Comparison of ENCODE assay signal across 8 mouse cellular contexts in genomic region chr6:124916695-124917517, GRCm38 (mm10). TPM values are rescaled to one million over a fixed set of nuclear protein-coding genes. Genes with fewer than 3 reads are reported as not detected.
DNase-seq lines count a peak whose midpoint lies in the region; ATAC-seq and TF ChIP-seq lines count a peak whose summit lies in the region.

No protein-coding gene starts in this region.

- H3K4me3 ChIP-seq in MEL (ENCODE audit: control insufficient read depth in 1 of 2, insufficient read depth in 1 of 2, low read depth in 2 of 2, low read length in 2 of 2): peak overlapping the region; percentile 80 to 95
- H3K4me3 ChIP-seq in forebrain, postnatal 0 days (ENCODE audit: low read depth, low read length): peak overlapping the region; percentile 100
- H3K4me3 ChIP-seq in lung, embryonic 15.5 days: peak overlapping the region; percentile 95
- peak overlapping the region; percentile 98 for H3K4me3 ChIP-seq in olfactory bulb, adult 2 months (ENCODE audit: insufficient read depth, low read depth, low read length)
- H3K4me3 ChIP-seq in thymus, adult 2 months (ENCODE audit: control insufficient read depth, insufficient read depth, low read length): peak overlapping the region; percentile 100

- ATAC-seq in forebrain, postnatal 0 days: peak; percentile 65
- ATAC-seq in lung, embryonic 15.5 days (ENCODE audit: borderline replicate concordance, extremely low read depth, low FRiP score, low TSS enrichment): peak; percentile 67

- no peaks in the 10 kb centered on the region for H3K9me3 ChIP-seq in MEL (replicated peaks; ENCODE audit: insufficient read depth, low read length)
- H3K9me3 ChIP-seq in forebrain, postnatal 0 days (ENCODE audit: low read length): no peaks in the 10 kb centered on the region
- H3K9me3 ChIP-seq in lung, embryonic 15.5 days: no peaks in the 10 kb centered on the region

- no peaks in the 10 kb centered on the region for H3K27me3 ChIP-seq in MEL (ENCODE audit: control insufficient read depth in 1 of 2, insufficient read depth in 2 of 2, low read length in 2 of 2)
- H3K27me3 ChIP-seq in forebrain, postnatal 0 days (ENCODE audit: insufficient read depth, low read length): no peaks in the 10 kb centered on the region
- no peaks in the 10 kb centered on the region for H3K27me3 ChIP-seq in lung, embryonic 15.5 days
- H3K27me3 ChIP-seq in thymus, adult 2 months (ENCODE audit: control insufficient read depth, insufficient read depth, low read length): no peaks in the 10 kb centered on the region

- peak in 1 of 2 experiments; percentile 3; a peak in 1 of 4 replicates for TF ChIP-seq EP300 in MEL (IDR thresholded peaks at IDR 0.05; ENCODE audit: low read depth in 1 of 2, low read length in 2 of 2)

- peaks cover 24 to 59% of the 10 kb centered on the region in 2 experiments for H3K4me1 ChIP-seq in MEL (ENCODE audit: control insufficient read depth in 1 of 2, insufficient read depth in 2 of 2, low read length in 2 of 2)
- peaks cover 15% of the 10 kb centered on the region; the same call in 1 of the 2 replicates for H3K4me1 ChIP-seq in forebrain, postnatal 0 days (ENCODE audit: insufficient read depth)
- H3K4me1 ChIP-seq in lung, embryonic 15.5 days: peaks cover 66% of the 10 kb centered on the region
- peaks cover 45% of the 10 kb centered on the region for H3K4me1 ChIP-seq in olfactory bulb, adult 2 months (ENCODE audit: control insufficient read depth, insufficient read depth, low read length)
- peaks cover 48% of the 10 kb centered on the region for H3K4me1 ChIP-seq in thymus, adult 2 months (replicated peaks; ENCODE audit: control insufficient read depth, insufficient read depth, low read length)

- intact Hi-C loops in heart, postnatal 36 days (cut with DNase I): loop anchor here (1.0 to 10.0 kb wide), 3 partner anchors 13 to 438 kb away; no protein-coding TSS in a partner anchor

- peak in 2 of 3 experiments; percentile 67 to 94; a peak in 5 of 6 replicates for TF ChIP-seq CTCF in MEL (IDR thresholded peaks at IDR 0.05 in 2 of 3, conservative IDR thresholded peaks at IDR 0.05 in 1 of 3; ENCODE audit: control insufficient read depth in 1 of 3, insufficient read depth in 1 of 3, low read depth in 2 of 3, low read length in 3 of 3, poor library complexity in 1 of 3, severe bottlenecking in 1 of 3)
- TF ChIP-seq CTCF in forebrain, postnatal 0 days (IDR thresholded peaks at IDR 0.05; ENCODE audit: low read depth): peak; percentile 69
- peak; percentile 83 for TF ChIP-seq CTCF in olfactory bulb, adult 2 months (IDR thresholded peaks at IDR 0.05; ENCODE audit: insufficient read depth, low read depth, low read length)
- peak; percentile 95 for TF ChIP-seq CTCF in thymus, adult 2 months (IDR thresholded peaks at IDR 0.05; ENCODE audit: borderline replicate concordance, control insufficient read depth, extremely low read depth, insufficient read depth, low read length, poor library complexity)

- H3K27ac ChIP-seq in MEL (ENCODE audit: control insufficient read depth, low read depth, low read length): peak overlapping the region; percentile 48
- H3K27ac ChIP-seq in forebrain, postnatal 0 days (ENCODE audit: low read depth, low read length): peak overlapping the region; percentile 100
- H3K27ac ChIP-seq in lung, embryonic 15.5 days: peak overlapping the region; percentile 100
- peak overlapping the region; percentile 94 for H3K27ac ChIP-seq in olfactory bulb, adult 2 months (ENCODE audit: insufficient read depth, low read depth, low read length)
- no peak overlapping the region; the same call in 1 of the 2 replicates for H3K27ac ChIP-seq in thymus, adult 2 months (ENCODE audit: control insufficient read depth, insufficient read depth, low read length)

- peaks cover 0 to 45% of the 10 kb centered on the region in 2 experiments; a peak in 2 of 4 replicates for H3K36me3 ChIP-seq in MEL (ENCODE audit: control insufficient read depth in 1 of 2, insufficient read depth in 2 of 2, low read length in 2 of 2)
- peaks cover 23% of the 10 kb centered on the region for H3K36me3 ChIP-seq in forebrain, postnatal 0 days (ENCODE audit: insufficient read depth)
- H3K36me3 ChIP-seq in lung, embryonic 15.5 days: peaks cover 24% of the 10 kb centered on the region
- peaks cover 12% of the 10 kb centered on the region for H3K36me3 ChIP-seq in thymus, adult 2 months (ENCODE audit: control insufficient read depth, insufficient read depth, low read length)

- WGBS in forebrain, postnatal 0 days: 1% methylated on average over 47 of the region's 67 CpGs
- WGBS in lung, embryonic 15.5 days: under 1% methylated on average over 50 of the region's 67 CpGs
- under 1% methylated on average over 64 of the region's 67 CpGs for WGBS in olfactory bulb, adult 2 months
- WGBS in thymus, adult 2 months: 7% methylated on average over 66 of the region's 67 CpGs

- no peak for TF ChIP-seq POLR2A in MEL (IDR thresholded peaks at IDR 0.05; ENCODE audit: control insufficient read depth in 1 of 2, insufficient read depth in 1 of 2, low read depth in 1 of 2, low read length in 2 of 2, poor library complexity in 1 of 2)
- TF ChIP-seq POLR2A in olfactory bulb, adult 2 months (IDR thresholded peaks at IDR 0.05; ENCODE audit: insufficient read depth, low read depth, low read length): no peak
- no peak for TF ChIP-seq POLR2A in thymus, adult 2 months (IDR thresholded peaks at IDR 0.05; ENCODE audit: control insufficient read depth, extremely low read depth, insufficient read depth, low read length, poor library complexity)

- TF ChIP-seq RAD21 in MEL (IDR thresholded peaks at IDR 0.05; ENCODE audit: low read depth, low read length): peak; percentile 6; the same call in 1 of the 2 replicates

- H3K79me2 ChIP-seq in MEL (ENCODE audit: control insufficient read depth, insufficient read depth, low read length, poor library complexity): peaks cover 6% of the 10 kb centered on the region; the same call in 1 of the 2 replicates

- peak overlapping the region; percentile 94 for H3K9ac ChIP-seq in MEL (ENCODE audit: control insufficient read depth, low read depth, low read length, poor library complexity, severe bottlenecking)
- H3K9ac ChIP-seq in forebrain, postnatal 0 days: peak overlapping the region; percentile 100
- H3K9ac ChIP-seq in lung, embryonic 15.5 days: peak overlapping the region; percentile 100

- DNase-seq in MEL (ENCODE audit: low read depth, low spot score): peak; percentile 77
- peak; percentile 94 for DNase-seq in cerebellum, adult 8-10 months
- DNase-seq in forebrain, postnatal 0 days: peak; percentile 91
- peak; percentile 97 for DNase-seq in heart, postnatal 36 days
- DNase-seq in layer of hippocampus, adult 8-10 months (ENCODE audit: low spot score in 2 of 2): peak; percentile 65 to 87
- peak; percentile 94 for DNase-seq in thymus, adult 2 months

- H3K4me2 ChIP-seq in forebrain, postnatal 0 days (ENCODE audit: low read depth): peak overlapping the region; percentile 96
- peak overlapping the region; percentile 86 for H3K4me2 ChIP-seq in lung, embryonic 15.5 days

RNA-seq across cellular contexts. Expression of gene Ptms, which starts 3.0 kb away (rescaled TPM):
- 19.8 and 31.8 TPM in 2 replicates for total RNA-seq in MEL (2012; rRNA removed)
- polyA plus RNA-seq in MEL (2012; ENCODE audit: insufficient read depth in 1 of 2, insufficient read length in 2 of 2, low read depth in 1 of 2, low replicate concordance in 2 of 2, missing spikeins in 1 of 2): 100 to 1,000 TPM in 1 of 2 experiments, not detected in 1; 177 TPM
- 722 and 784 TPM in 2 replicates for total RNA-seq in forebrain, postnatal 0 days (2014; rRNA removed)
- 1,090 and 1,099 TPM in 2 replicates for polyA plus RNA-seq in forebrain, postnatal 0 days (2015; fragmentation: Nextera tagmentation; extraction: Ambion mirVana)
- 100 to 1,000 TPM; 192 to 194 TPM for total RNA-seq in heart, postnatal 36 days (2021)
- total RNA-seq in layer of hippocampus, adult 8-10 months (2022): 100 to 1,000 TPM; 881 to 936 (median 911) TPM
- polyA plus RNA-seq in lung, embryonic 15.5 days (2015; fragmentation: Nextera tagmentation; extraction: Ambion mirVana): 454 and 458 TPM in 2 replicates
- not detected in 2 replicates for polyA plus RNA-seq in olfactory bulb, adult 2 months (2012; ENCODE audit: insufficient read depth, insufficient read length, low replicate concordance, missing spikeins)
- polyA plus RNA-seq in thymus, adult 2 months (2012; rRNA removed): 1,595 and 1,797 TPM in 2 replicates

RNA-seq across cellular contexts. Expression of gene Lag3, which starts 5.4 kb away (rescaled TPM):
- total RNA-seq in MEL (2012; rRNA removed): 0.16 and 0.35 TPM in 2 replicates
- 1 to 10 TPM in 1 of 2 experiments, not detected in 1; 1.3 TPM for polyA plus RNA-seq in MEL (2012; ENCODE audit: insufficient read depth in 1 of 2, insufficient read length in 2 of 2, low read depth in 1 of 2, low replicate concordance in 2 of 2, missing spikeins in 1 of 2)
- 1.9 and 2.4 TPM in 2 replicates for total RNA-seq in forebrain, postnatal 0 days (2014; rRNA removed)
- polyA plus RNA-seq in forebrain, postnatal 0 days (2015; fragmentation: Nextera tagmentation; extraction: Ambion mirVana): 2.6 and 3.9 TPM in 2 replicates
- total RNA-seq in heart, postnatal 36 days (2021): under 1 TPM; 0.19 to 0.43 TPM
- total RNA-seq in layer of hippocampus, adult 8-10 months (2022): 10 to 100 TPM in 2 of 4 experiments, 1 to 10 TPM in 2; 1.6 to 15.6 (median 8.5) TPM
- polyA plus RNA-seq in lung, embryonic 15.5 days (2015; fragmentation: Nextera tagmentation; extraction: Ambion mirVana): 2.3 TPM in 2 replicates
- polyA plus RNA-seq in olfactory bulb, adult 2 months (2012; ENCODE audit: insufficient read depth, insufficient read length, low replicate concordance, missing spikeins): not detected in 2 replicates
- 27.7 and 30.1 TPM in 2 replicates for polyA plus RNA-seq in thymus, adult 2 months (2012; rRNA removed)

RNA-seq across cellular contexts. Expression of gene Mlf2, which starts 14.3 kb away (rescaled TPM):
- total RNA-seq in MEL (2012; rRNA removed): 133 and 154 TPM in 2 replicates
- 100 to 1,000 TPM in 1 of 2 experiments, not detected in 1; 340 TPM for polyA plus RNA-seq in MEL (2012; ENCODE audit: insufficient read depth in 1 of 2, insufficient read length in 2 of 2, low read depth in 1 of 2, low replicate concordance in 2 of 2, missing spikeins in 1 of 2)
- total RNA-seq in forebrain, postnatal 0 days (2014; rRNA removed): 432 and 471 TPM in 2 replicates
- polyA plus RNA-seq in forebrain, postnatal 0 days (2015; fragmentation: Nextera tagmentation; extraction: Ambion mirVana): 665 and 718 TPM in 2 replicates
- total RNA-seq in heart, postnatal 36 days (2021): 100 to 1,000 TPM; 195 to 197 TPM
- total RNA-seq in layer of hippocampus, adult 8-10 months (2022): 100 to 1,000 TPM; 564 to 596 (median 590) TPM
- polyA plus RNA-seq in lung, embryonic 15.5 days (2015; fragmentation: Nextera tagmentation; extraction: Ambion mirVana): 378 and 389 TPM in 2 replicates
- polyA plus RNA-seq in olfactory bulb, adult 2 months (2012; ENCODE audit: insufficient read depth, insufficient read length, low replicate concordance, missing spikeins): not detected in 2 replicates
- polyA plus RNA-seq in thymus, adult 2 months (2012; rRNA removed): 404 and 428 TPM in 2 replicates

RNA-seq across cellular contexts. Expression of gene Cd4, which starts 28.9 kb away (rescaled TPM):
- total RNA-seq in MEL (2012; rRNA removed): not detected in 2 replicates
- polyA plus RNA-seq in MEL (2012; ENCODE audit: insufficient read depth in 1 of 2, insufficient read length in 2 of 2, low read depth in 1 of 2, low replicate concordance in 2 of 2, missing spikeins in 1 of 2): not detected
- total RNA-seq in forebrain, postnatal 0 days (2014; rRNA removed): 0.57 and 0.69 TPM in 2 replicates
- polyA plus RNA-seq in forebrain, postnatal 0 days (2015; fragmentation: Nextera tagmentation; extraction: Ambion mirVana): 0.25 and 0.72 TPM in 2 replicates
- under 1 TPM; 0.72 to 0.76 TPM for total RNA-seq in heart, postnatal 36 days (2021)
- under 1 TPM in 2 of 4 experiments, not detected in 2; 0.12 to 0.38 TPM for total RNA-seq in layer of hippocampus, adult 8-10 months (2022)
- polyA plus RNA-seq in lung, embryonic 15.5 days (2015; fragmentation: Nextera tagmentation; extraction: Ambion mirVana): 0.08 and 0.26 TPM in 2 replicates
- 395 and 682 TPM in 2 replicates for polyA plus RNA-seq in olfactory bulb, adult 2 months (2012; ENCODE audit: insufficient read depth, insufficient read length, low replicate concordance, missing spikeins)
- 549 and 565 TPM in 2 replicates for polyA plus RNA-seq in thymus, adult 2 months (2012; rRNA removed)

RNA-seq across cellular contexts. Expression of gene Cops7a, which starts 48.4 kb away (rescaled TPM):
- 75.1 and 85.0 TPM in 2 replicates for total RNA-seq in MEL (2012; rRNA removed)
- polyA plus RNA-seq in MEL (2012; ENCODE audit: insufficient read depth in 1 of 2, insufficient read length in 2 of 2, low read depth in 1 of 2, low replicate concordance in 2 of 2, missing spikeins in 1 of 2): 100 to 1,000 TPM in 1 of 2 experiments, not detected in 1; 150 TPM
- total RNA-seq in forebrain, postnatal 0 days (2014; rRNA removed): 82.4 and 117 TPM in 2 replicates
- 87.8 and 93.0 TPM in 2 replicates for polyA plus RNA-seq in forebrain, postnatal 0 days (2015; fragmentation: Nextera tagmentation; extraction: Ambion mirVana)
- total RNA-seq in heart, postnatal 36 days (2021): 10 to 100 TPM; 93.6 to 98.8 TPM
- 100 to 1,000 TPM; 129 to 152 (median 145) TPM for total RNA-seq in layer of hippocampus, adult 8-10 months (2022)
- polyA plus RNA-seq in lung, embryonic 15.5 days (2015; fragmentation: Nextera tagmentation; extraction: Ambion mirVana): 142 and 151 TPM in 2 replicates
- polyA plus RNA-seq in olfactory bulb, adult 2 months (2012; ENCODE audit: insufficient read depth, insufficient read length, low replicate concordance, missing spikeins): 255 TPM in 1 of 2 replicates, not detected in the other
- polyA plus RNA-seq in thymus, adult 2 months (2012; rRNA removed): 168 and 199 TPM in 2 replicates
